8 mouse cellular contexts compared by ENCODE assay signal in genomic region chrX:37126671-37127358, GRCm38 (mm10). TPM values are rescaled to one million over a fixed set of nuclear protein-coding genes. Genes with fewer than 3 reads are reported as not detected.
A peak's percentile ranks its signal among the peaks of the same experiment; 100 is the strongest.
DNase-seq lines count a peak whose midpoint lies in the region; ATAC-seq and TF ChIP-seq lines count a peak whose summit lies in the region.

TSS of gene Nkap (plus strand) at chrX:37126795.

- H3K4me2 ChIP-seq in heart, embryonic 14.5 days (ENCODE audit: low read length): peak within 1 kb of the TSS; percentile 64
- peak within 1 kb of the TSS; percentile 62 for H3K4me2 ChIP-seq in liver, embryonic 14.5 days (ENCODE audit: low read depth)
- peak within 1 kb of the TSS; percentile 46 for H3K4me2 ChIP-seq in neural tube, embryonic 11.5 days (ENCODE audit: low read depth)
- peak within 1 kb of the TSS; percentile 52 for H3K4me2 ChIP-seq in stomach, postnatal 0 days (replicated peaks; ENCODE audit: low read depth)

- 11% methylated on average over 58 of the region's 58 CpGs for WGBS in heart, embryonic 14.5 days
- 11% methylated on average over 58 of the region's 58 CpGs for WGBS in liver, embryonic 14.5 days (ENCODE audit: insufficient replicate concordance)
- WGBS in neural tube, embryonic 11.5 days: 10% methylated on average over 58 of the region's 58 CpGs
- 14% methylated on average over 56 of the region's 58 CpGs for whole genome bisulfite sequencing in stomach, postnatal 0 days

- H3K9me3 ChIP-seq in heart, embryonic 14.5 days (ENCODE audit: control insufficient read depth, low read length): no peaks in the 10 kb centered on the region
- no peaks in the 10 kb centered on the region for H3K9me3 ChIP-seq in liver, embryonic 14.5 days (ENCODE audit: control insufficient read depth, low read length)
- H3K9me3 ChIP-seq in neural tube, embryonic 11.5 days (ENCODE audit: control insufficient read depth, low read length): no peaks in the 10 kb centered on the region
- H3K9me3 ChIP-seq in stomach, postnatal 0 days (ENCODE audit: control insufficient read depth, low read length): no peaks in the 10 kb centered on the region

- peaks cover 3% of the 10 kb centered on the region; the same call in 1 of the 2 replicates for H3K4me1 ChIP-seq in brown adipose tissue, adult 24 weeks (ENCODE audit: control insufficient read depth, insufficient read depth, insufficient read length, low read length)
- H3K4me1 ChIP-seq in heart, embryonic 14.5 days (ENCODE audit: control insufficient read depth in 2 of 2, insufficient read depth in 2 of 2, low read length in 2 of 2): 0 out of 4 replicates have a peak, but pooled peaks cover 2 to 7% of the 10 kb centered on the region in 2 experiments
- H3K4me1 ChIP-seq in liver, embryonic 14.5 days (replicated peaks; ENCODE audit: control insufficient read depth in 2 of 2, insufficient read depth in 2 of 2, low read length in 1 of 2): peaks cover 0 to 3% of the 10 kb centered on the region in 2 experiments; a peak in 2 of 4 replicates
- no peaks in the 10 kb centered on the region for H3K4me1 ChIP-seq in neural tube, embryonic 11.5 days (ENCODE audit: control insufficient read depth, insufficient read depth, low read length)
- H3K4me1 ChIP-seq in stomach, postnatal 0 days (replicated peaks; ENCODE audit: control insufficient read depth, insufficient read depth): no peaks in the 10 kb centered on the region

- no peaks in the 10 kb centered on the region for H3K27me3 ChIP-seq in heart, embryonic 14.5 days (ENCODE audit: control insufficient read depth, insufficient read depth, low read length)
- H3K27me3 ChIP-seq in liver, embryonic 14.5 days (ENCODE audit: control insufficient read depth, insufficient read depth, low read length): no peaks in the 10 kb centered on the region
- H3K27me3 ChIP-seq in neural tube, embryonic 11.5 days (ENCODE audit: control insufficient read depth, insufficient read depth, low read length): no peaks in the 10 kb centered on the region
- no peaks in the 10 kb centered on the region for H3K27me3 ChIP-seq in stomach, postnatal 0 days (ENCODE audit: control insufficient read depth, insufficient read depth, low read length)

- peak; percentile 56; the same call in 1 of the 2 replicates for ATAC-seq in heart, embryonic 14.5 days (ENCODE audit: insufficient number of reproducible peaks, insufficient read depth, low FRiP score, low read depth)
- peak; percentile 92 for ATAC-seq in liver, embryonic 14.5 days (ENCODE audit: insufficient read depth)
- peak; percentile 65; the same call in 1 of the 2 replicates for ATAC-seq in neural tube, embryonic 11.5 days (ENCODE audit: insufficient read depth, low FRiP score, low TSS enrichment)
- ATAC-seq in stomach, postnatal 0 days (ENCODE audit: low FRiP score, low TSS enrichment): peak; percentile 85

- peak; percentile 87 for DNase-seq in CD4-positive, CD25-positive, alpha-beta regulatory T cell, adult 2 months (ENCODE audit: low read depth, low spot score)
- peak; percentile 21 for DNase-seq in fat pad, adult 2 months (ENCODE audit: extremely low read depth, low read depth, low spot score)
- peak; percentile 79 for DNase-seq in kidney, postnatal 14 days
- peak; percentile 64 to 68 (median 66) for DNase-seq in liver, embryonic 14.5 days (ENCODE audit: low read depth in 3 of 3, low spot score in 3 of 3)
- peak; percentile 77 for DNase-seq in neural tube, embryonic 11.5 days (ENCODE audit: low spot score)
- DNase-seq in stomach, postnatal 0 days (ENCODE audit: low spot score): peak; percentile 77

- TF ChIP-seq EP300 in liver, embryonic 14.5 days (IDR thresholded peaks at IDR 0.05; ENCODE audit: low read depth): no peak
- no peak for TF ChIP-seq EP300 in stomach, postnatal 0 days (optimal IDR thresholded peaks at IDR 0.05)

- peak within 1 kb of the TSS; percentile 95 for H3K4me3 ChIP-seq in brown adipose tissue, adult 24 weeks (ENCODE audit: insufficient read depth, low read depth, low read length)
- H3K4me3 ChIP-seq in heart, embryonic 14.5 days (ENCODE audit: control insufficient read depth in 1 of 2, insufficient read depth in 1 of 2, low read depth in 1 of 2, low read length in 2 of 2): peak within 1 kb of the TSS; percentile 65 to 94
- peak within 1 kb of the TSS; percentile 73 to 92 for H3K4me3 ChIP-seq in liver, embryonic 14.5 days (ENCODE audit: insufficient read depth in 1 of 2, low read depth in 2 of 2, low read length in 2 of 2)
- H3K4me3 ChIP-seq in neural tube, embryonic 11.5 days (ENCODE audit: low read depth, low read length): peak within 1 kb of the TSS; percentile 57
- peak within 1 kb of the TSS; percentile 60 for H3K4me3 ChIP-seq in stomach, postnatal 0 days (ENCODE audit: low read depth, low read length)

- H3K27ac ChIP-seq in brown adipose tissue, adult 24 weeks (replicated peaks; ENCODE audit: low read depth, low read length): peak within 1 kb of the TSS; percentile 82
- H3K27ac ChIP-seq in heart, embryonic 14.5 days (replicated peaks in 1 of 2; ENCODE audit: control insufficient read depth in 1 of 2, insufficient read depth in 1 of 2, low read depth in 2 of 2, low read length in 2 of 2): peak within 1 kb of the TSS; percentile 66 to 79
- peak within 1 kb of the TSS; percentile 24 for H3K27ac ChIP-seq in liver, embryonic 14.5 days
- peak within 1 kb of the TSS; percentile 62 for H3K27ac ChIP-seq in neural tube, embryonic 11.5 days (ENCODE audit: low read depth, low read length)
- H3K27ac ChIP-seq in stomach, postnatal 0 days (replicated peaks): peak within 1 kb of the TSS; percentile 79

- no peak for TF ChIP-seq CTCF in liver, embryonic 14.5 days (IDR thresholded peaks at IDR 0.05; ENCODE audit: low read depth)
- no peak for TF ChIP-seq CTCF in stomach, postnatal 0 days (IDR thresholded peaks at IDR 0.05; ENCODE audit: low read depth)

- H3K9ac ChIP-seq in heart, embryonic 14.5 days (ENCODE audit: low read length): peak within 1 kb of the TSS; percentile 81
- H3K9ac ChIP-seq in liver, embryonic 14.5 days (replicated peaks): peak within 1 kb of the TSS; percentile 87
- peak within 1 kb of the TSS; percentile 77 for H3K9ac ChIP-seq in neural tube, embryonic 11.5 days (ENCODE audit: low read length)
- H3K9ac ChIP-seq in stomach, postnatal 0 days (ENCODE audit: low read length): peak within 1 kb of the TSS; percentile 77

- H3K36me3 ChIP-seq in heart, embryonic 14.5 days (ENCODE audit: control insufficient read depth, insufficient read depth, low read length): 0 out of 2 replicates have a peak, but pooled peaks cover 8% of the 10 kb centered on the region
- no peaks in the 10 kb centered on the region for H3K36me3 ChIP-seq in liver, embryonic 14.5 days (replicated peaks; ENCODE audit: control insufficient read depth, insufficient read depth, low read depth)
- H3K36me3 ChIP-seq in neural tube, embryonic 11.5 days (ENCODE audit: control insufficient read depth, insufficient read depth, low read length): no peaks in the 10 kb centered on the region
- H3K36me3 ChIP-seq in stomach, postnatal 0 days (ENCODE audit: control insufficient read depth, insufficient read depth, low read length): no peaks in the 10 kb centered on the region

RNA-seq across cellular contexts. Expression of gene Nkap, which starts in this region (rescaled TPM):
- 7.0 and 10.9 TPM in 2 replicates for polyA plus RNA-seq in brown adipose tissue, adult 24 weeks (2012; ENCODE audit: insufficient read depth, insufficient read length, missing spikeins)
- polyA plus RNA-seq in heart, embryonic 14.5 days (2014; fragmentation: Nextera tagmentation; extraction: Ambion mirVana): 12.8 and 13.0 TPM in 2 replicates
- polyA plus RNA-seq in liver, embryonic 14.5 days (2012; rRNA removed): 1.7 and 2.3 TPM in 2 replicates
- 4.4 and 5.1 TPM in 2 replicates for polyA plus RNA-seq in liver, embryonic 14.5 days (2014; fragmentation: Nextera tagmentation; extraction: Ambion mirVana)
- polyA plus RNA-seq in neural tube, embryonic 11.5 days (2014; fragmentation: Nextera tagmentation; extraction: Ambion mirVana): 21.5 and 22.8 TPM in 2 replicates
- 6.9 and 7.5 TPM in 2 replicates for polyA plus RNA-seq in stomach, postnatal 0 days (2015; fragmentation: Nextera tagmentation; extraction: Ambion mirVana)

Comparison
In these comparisons a context has a peak if more than half of its experiments do, and no peak if none do; other contexts are left out.
1. Peak in every context shown above with its lines: DNase-seq, ATAC-seq, H3K4me3 ChIP-seq and H3K27ac ChIP-seq.
2. DNase-seq: peak in every context shown above with its lines; median percentile 87 in CD4-positive, CD25-positive, alpha-beta regulatory T cell, adult 2 months; 79 in kidney, postnatal 14 days; 77 in neural tube, embryonic 11.5 days; 77 in stomach, postnatal 0 days; 66 in liver, embryonic 14.5 days; 21 in fat pad, adult 2 months.
3. H3K27ac ChIP-seq: peak in every context shown above with its lines; median percentile 82 in brown adipose tissue, adult 24 weeks; 79 in stomach, postnatal 0 days; 72 in heart, embryonic 14.5 days; 62 in neural tube, embryonic 11.5 days; 24 in liver, embryonic 14.5 days.